Mouse (Mus musculus) effector memory CD4-positive, alpha-beta T cell, adult 5 months (primary cell): ENCODE data around the gene Fga. TPM values are rescaled to one million over a fixed set of nuclear protein-coding genes. Genes with fewer than 3 reads are reported as not detected.

Experiments used
- polyA plus RNA-seq: library from polyadenylated mRNA; unstranded; fragments of 100-300 nt; shearing (Covaris generic); gene quantifications from one replicate; pipeline ENCODE4 v1.2.1, GENCODE M21; 2017

Fga gene
- polyA plus RNA-seq: not detected

DNA sequence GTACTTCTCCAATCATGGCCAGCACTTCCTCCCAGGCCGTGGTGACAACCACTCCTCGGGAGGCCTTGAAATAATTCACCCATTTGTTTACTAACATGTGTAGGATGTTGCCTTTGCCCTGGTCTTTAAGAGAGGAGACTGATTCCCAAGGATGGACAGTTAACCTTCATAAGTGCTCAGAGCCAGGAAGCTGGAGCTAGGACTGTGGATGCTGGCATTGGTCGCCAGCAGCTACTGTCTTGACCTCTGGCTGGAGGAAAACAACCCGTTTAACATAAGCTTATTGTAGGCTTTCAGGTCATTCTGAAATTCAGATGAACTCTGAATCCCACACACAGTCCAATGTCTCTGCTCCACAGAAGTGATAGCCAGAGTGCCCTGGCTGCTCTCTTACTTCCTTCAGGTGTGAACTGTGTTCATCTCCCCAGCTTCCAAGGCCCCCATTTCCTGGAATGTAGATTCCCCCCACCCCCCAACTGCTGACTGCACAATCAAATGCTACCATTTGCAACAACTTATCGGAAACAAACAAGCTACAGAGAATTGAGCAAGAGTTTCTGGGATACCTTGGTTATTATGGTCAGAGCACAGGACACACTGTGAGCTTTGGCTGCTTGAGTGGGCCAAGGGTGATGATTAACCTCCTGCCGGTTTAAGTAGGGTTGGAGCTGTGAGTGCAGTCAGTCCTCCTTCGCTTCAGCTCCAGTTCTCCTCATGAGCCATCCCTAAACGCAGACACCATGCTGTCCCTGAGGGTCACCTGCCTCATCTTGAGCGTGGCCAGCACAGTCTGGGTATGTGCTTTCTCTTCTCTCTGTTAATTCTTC lies at the start of gene Fga:
TSS of gene Fga (plus strand) at position 602 of the 827 bp plus-strand sequence.

DNA sequence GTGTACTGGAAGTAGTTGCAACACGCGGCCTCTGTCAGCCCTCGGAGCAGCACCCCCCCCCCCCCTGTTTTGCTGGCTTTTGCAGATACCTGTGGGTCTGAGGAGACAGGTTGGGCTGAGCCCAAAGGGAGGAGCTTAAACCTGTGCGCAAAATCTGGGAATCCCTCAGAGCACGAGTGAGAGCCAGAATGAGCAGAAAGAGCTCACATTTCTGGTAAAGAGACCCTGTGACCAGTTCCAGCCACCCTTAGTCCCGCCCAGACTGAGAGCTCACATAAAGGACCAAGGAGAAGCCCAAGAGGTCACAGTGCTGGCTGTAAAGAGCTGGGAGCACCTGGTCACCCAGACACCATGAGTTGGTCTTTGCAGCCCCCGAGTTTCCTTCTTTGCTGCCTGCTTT lies 18.3 kb upstream of the Fga start, which contains the start of gene Fgg:
TSS of gene Fgg (plus strand) at position 168 of the 400 bp plus-strand sequence.

DNA sequence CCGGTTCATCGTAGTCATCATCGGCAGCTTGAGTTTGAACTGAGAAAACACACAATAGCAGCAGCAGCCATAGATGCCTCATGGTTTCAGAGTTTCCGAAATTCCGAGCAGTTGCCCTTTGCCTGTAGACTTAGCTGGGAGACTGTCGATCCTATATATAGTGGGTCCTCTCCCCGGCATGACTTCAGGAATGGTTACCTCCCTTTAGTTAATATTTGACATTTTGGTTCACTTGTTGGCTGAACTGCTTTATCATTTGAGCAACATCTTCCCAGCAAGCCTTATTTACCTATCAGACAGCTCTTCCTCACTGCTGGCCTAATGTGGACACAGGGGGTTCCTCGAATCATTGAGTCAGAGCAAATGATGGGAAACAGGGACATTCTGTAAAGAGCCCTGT lies 23.8 kb downstream of the Fga start, which contains the start of gene Fgb:
TSS of gene Fgb (minus strand) at position 184 of the 400 bp plus-strand sequence.

DNA sequence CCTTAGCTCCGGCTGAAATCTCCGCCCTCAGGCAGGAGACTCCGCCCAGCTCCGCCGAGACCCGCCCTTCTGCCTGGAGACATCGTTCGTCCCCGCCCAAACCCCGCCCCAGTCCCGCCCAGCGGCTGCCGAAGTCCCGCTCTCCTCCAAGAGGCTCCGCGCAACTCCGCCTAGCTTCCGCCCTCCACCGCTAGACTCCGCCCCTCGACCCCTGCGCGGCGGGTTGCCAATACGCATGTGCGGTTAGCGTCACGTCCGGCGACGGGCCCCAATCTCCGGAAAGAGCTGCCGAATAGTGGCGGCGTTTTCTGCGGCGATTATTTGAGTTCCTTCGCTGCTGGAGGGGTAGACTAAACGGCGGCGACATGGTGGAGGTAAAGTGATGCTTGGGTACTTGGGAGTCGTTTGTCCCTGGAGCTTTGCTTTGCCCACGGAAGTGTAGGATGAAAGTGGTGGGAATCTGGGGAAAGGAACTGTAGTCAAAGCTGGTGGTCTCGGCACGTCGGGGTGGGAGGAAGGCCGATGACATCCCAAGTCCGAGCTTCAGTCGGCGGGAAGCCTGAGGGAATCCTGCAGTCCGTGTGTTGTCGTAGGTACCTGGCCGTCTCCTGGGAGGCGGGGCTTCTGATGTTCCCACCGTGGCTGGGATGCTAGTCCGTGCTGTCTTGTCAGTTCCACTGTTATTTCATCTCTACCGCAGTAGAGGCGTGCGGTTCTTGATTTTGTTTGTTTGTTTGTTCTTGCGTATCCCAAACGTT lies 29.6 kb downstream of the Fga start, which contains the start of gene Plrg1:
TSS of gene Plrg1 (plus strand) at position 242 of the 758 bp plus-strand sequence.

Other genes starting within 250 kb of the Fga start
- gene Rbm46, start 149.6 kb upstream of the Fga start, polyA plus RNA-seq: not detected
- not detected for gene Lrat, start 122.1 kb upstream of the Fga start, polyA plus RNA-seq
- not detected for gene Fgg, start 18.4 kb upstream of the Fga start, polyA plus RNA-seq
- gene Fgb, start 23.8 kb downstream of the Fga start, polyA plus RNA-seq: not detected
- gene Plrg1, start 29.4 kb downstream of the Fga start, polyA plus RNA-seq: 70.8 TPM
- 0.05 TPM for gene Dchs2, start 101.9 kb downstream of the Fga start, polyA plus RNA-seq